Mouse (Mus musculus) limb, embryonic 15.5 days (tissue): Measurements from ENCODE around the gene Crtap. TPM values are rescaled to one million over a fixed set of nuclear protein-coding genes. Genes with fewer than 3 reads are reported as not detected.
"Not testable (repeated sequence)": the region's sequence is repeated elsewhere in the genome, so short reads cannot be mapped to it uniquely, and the experiment has no call there.

Experiments used
- ATAC-seq: fragments of 200-750 bp; cut with Nextera tagmentation; 2 replicates; pipeline ENCODE4 v1.8.0; 2017; ENCODE audit warnings: low read depth, moderate TSS enrichment; ENCODE audit not compliant: insufficient number of reproducible peaks, low FRiP score, low TSS enrichment
- H3K27ac ChIP-seq: fragments of 300-500 bp; sonication (generic); 2 replicates; pipeline ENCODE4 v1.5.1; 2015; ENCODE audit warnings: moderate library complexity, mild to moderate bottlenecking, inconsistent platforms
- H3K27me3 ChIP-seq: fragments of 300-500 bp; sonication (generic); 2 replicates; pipeline ENCODE4 v1.6.1; 2015; ENCODE audit warnings: inconsistent platforms
- H3K36me3 ChIP-seq: fragments of 300-500 bp; sonication (generic); 2 replicates; pipeline ENCODE4 v1.6.1; 2015; ENCODE audit warnings: inconsistent platforms
- H3K4me1 ChIP-seq: fragments of 300-500 bp; sonication (generic); 2 replicates; pipeline ENCODE4 v1.6.1; 2015; ENCODE audit warnings: inconsistent platforms
- H3K4me2 ChIP-seq: fragments of 300-500 bp; sonication (generic); 2 replicates; pipeline ENCODE4 v1.6.1; 2015; ENCODE audit warnings: mild to moderate bottlenecking, inconsistent platforms
- H3K4me3 ChIP-seq: fragments of 300-500 bp; sonication (generic); 2 replicates; pipeline ENCODE4 v1.5.1; 2015; ENCODE audit warnings: mild to moderate bottlenecking, inconsistent platforms
- H3K9ac ChIP-seq: fragments of 300-500 bp; sonication (generic); 2 replicates; pipeline ENCODE4 v1.6.1; 2015; ENCODE audit warnings: inconsistent platforms
- H3K9me3 ChIP-seq: fragments of 300-500 bp; sonication (generic); 2 replicates; pipeline ENCODE4 v1.6.1; 2016; ENCODE audit warnings: inconsistent platforms
- WGBS: fragments of 180-500 bp; shearing (Covaris S2); methylation state at CpG from one replicate; pipeline ENCODE4 v1.1.7; 2015; 5-methylcytosine and 5-hydroxymethylcytosine counted together
- polyA plus RNA-seq: library from polyadenylated mRNA; unstranded; fragments of >200 nt; fragmentation: Nextera tagmentation; extraction: Ambion mirVana; gene quantifications from 2 replicates; pipeline ENCODE4 v1.2.1, GENCODE M21; 2015

The Crtap gene
- polyA plus RNA-seq, 1 experiment from 2014 or later = 232 TPM

DNA sequence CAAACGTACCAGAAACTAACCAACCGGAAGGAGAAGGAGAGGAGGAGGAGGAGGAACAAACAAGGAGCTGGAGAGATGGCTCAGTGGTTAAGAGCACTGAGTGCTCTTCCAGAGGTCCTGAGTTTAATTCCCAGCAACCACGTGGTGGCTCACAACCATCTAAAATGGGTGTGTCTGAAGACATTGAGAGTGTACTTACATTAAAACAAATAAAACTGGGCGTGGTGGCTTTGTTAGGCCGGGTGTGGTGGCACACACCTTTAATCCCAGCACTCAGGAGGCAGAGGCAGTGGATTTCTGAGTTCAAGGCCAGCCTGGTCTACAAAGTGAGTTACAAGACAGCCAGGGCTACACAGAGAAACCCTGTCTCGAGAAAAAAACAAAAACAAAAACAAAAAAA is 3.7 kb upstream of the Crtap start:
- H3K36me3 ChIP-seq, H3K4me2 ChIP-seq, ATAC-seq, H3K9ac ChIP-seq, H3K4me1 ChIP-seq, H3K27me3 ChIP-seq, H3K4me3 ChIP-seq, H3K27ac ChIP-seq, H3K9me3 ChIP-seq: not testable (repeated sequence)
- WGBS = 61% methylated on average over 6 of the region's 6 CpGs

DNA sequence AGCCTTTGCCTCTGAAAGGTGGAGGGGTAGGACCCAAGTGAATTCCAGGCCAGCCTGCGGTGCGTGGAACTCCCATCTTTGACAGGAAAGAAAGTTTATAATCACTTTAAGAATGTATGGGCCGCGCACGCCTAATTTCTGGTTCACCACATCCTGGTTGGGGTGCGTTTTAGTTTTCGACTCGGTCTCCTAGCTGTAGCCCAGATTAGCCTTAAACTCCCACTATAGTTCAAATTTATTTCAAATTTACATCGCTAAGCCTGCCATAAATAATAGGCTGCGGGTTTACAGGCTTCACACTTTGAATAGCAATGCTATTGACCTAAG is 237 bp upstream of the Crtap start:
- H3K27me3 ChIP-seq = no peaks in the 10 kb centered on the region
- H3K4me3 ChIP-seq = peak overlapping the region; percentile 91
- H3K9me3 ChIP-seq = no peaks in the 10 kb centered on the region
- WGBS = 1% methylated on average over 10 of the region's 10 CpGs
- ATAC-seq = no peak
- H3K9ac ChIP-seq = peak overlapping the region; percentile 87
- peak overlapping the region; percentile 76 for H3K4me2 ChIP-seq
- peak overlapping the region; percentile 96 for H3K27ac ChIP-seq
- H3K4me1 ChIP-seq = peaks cover 24% of the 10 kb centered on the region
- H3K36me3 ChIP-seq = peaks cover 12% of the 10 kb centered on the region

DNA sequence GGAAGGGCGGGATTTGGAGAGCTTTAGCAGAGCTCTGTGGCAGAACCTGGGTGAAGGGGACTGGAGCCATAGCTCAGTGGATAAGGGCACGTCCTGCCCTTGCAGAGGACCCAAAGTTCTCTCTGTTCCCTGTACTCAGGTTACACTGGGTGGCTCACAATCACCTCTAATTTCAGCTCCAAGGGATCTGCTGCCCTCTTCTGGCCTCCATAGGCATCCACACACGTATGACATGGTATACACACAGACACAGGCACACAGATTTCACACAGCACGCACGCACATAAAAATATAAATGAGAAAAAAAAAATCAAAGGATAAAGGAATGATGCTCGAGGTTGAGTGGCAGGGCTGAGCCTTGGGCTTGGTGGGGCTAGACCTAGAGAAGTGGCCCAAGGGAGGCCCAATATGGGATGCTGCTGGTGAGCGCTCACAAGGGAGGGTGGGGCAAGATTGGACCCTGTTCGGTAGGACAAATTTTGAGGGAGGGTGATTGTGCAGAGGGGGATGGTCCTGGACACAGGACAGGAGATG is 1.0 kb downstream of the Crtap start:
- H3K27ac ChIP-seq = peak overlapping the region; percentile 96
- H3K4me2 ChIP-seq = peak overlapping the region; percentile 76
- peaks cover 25% of the 10 kb centered on the region for H3K36me3 ChIP-seq
- no peaks in the 10 kb centered on the region for H3K9me3 ChIP-seq
- H3K9ac ChIP-seq = no peak overlapping the region
- peaks cover 24% of the 10 kb centered on the region for H3K4me1 ChIP-seq
- WGBS = 69% methylated on average over 8 of the region's 8 CpGs
- no peaks in the 10 kb centered on the region for H3K27me3 ChIP-seq
- H3K4me3 ChIP-seq = peak overlapping the region; percentile 91
- no peak for ATAC-seq

DNA sequence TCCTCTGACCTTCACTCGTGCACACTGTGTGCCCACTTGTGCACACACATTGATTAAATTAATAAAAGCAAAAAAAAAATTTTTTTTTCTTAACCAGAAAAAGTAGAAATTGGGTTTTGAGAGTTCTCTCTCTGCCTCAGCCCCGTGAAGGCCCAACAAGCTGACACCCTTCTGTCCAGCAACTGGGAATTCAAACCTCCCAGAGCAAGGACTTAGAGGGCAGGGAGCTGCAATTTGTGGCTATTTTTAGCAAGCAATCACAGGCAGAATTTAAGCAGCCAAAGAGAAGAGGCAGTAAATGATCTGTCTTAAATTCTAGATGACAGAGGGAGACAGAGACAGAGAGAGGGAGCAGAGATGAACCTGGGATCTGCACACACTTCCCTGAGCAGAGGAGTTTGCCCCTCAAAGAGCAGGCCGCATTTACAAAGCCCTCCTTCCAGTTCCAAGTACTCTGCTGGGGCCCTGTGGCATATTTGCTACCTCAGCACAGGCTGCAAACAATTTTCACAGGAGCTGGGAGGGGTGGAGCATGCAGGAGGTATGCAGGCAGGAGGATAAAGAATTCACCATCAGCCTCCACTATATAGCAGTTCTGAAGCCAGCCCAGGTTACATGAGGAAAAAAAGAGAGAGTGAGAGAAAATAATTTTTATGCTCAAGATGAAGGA is 1.6 kb downstream of the Crtap start:
- H3K27ac ChIP-seq = peak overlapping the region; percentile 96
- 56% methylated on average over 3 of the region's 3 CpGs for WGBS
- H3K4me1 ChIP-seq = peaks cover 24% of the 10 kb centered on the region
- H3K4me2 ChIP-seq = peak overlapping the region; percentile 76
- H3K9ac ChIP-seq = no peak overlapping the region
- H3K36me3 ChIP-seq = peaks cover 31% of the 10 kb centered on the region
- H3K9me3 ChIP-seq = no peaks in the 10 kb centered on the region
- no peak for ATAC-seq
- H3K4me3 ChIP-seq = peak overlapping the region; percentile 91; the same call in 1 of the 2 replicates
- no peaks in the 10 kb centered on the region for H3K27me3 ChIP-seq

DNA sequence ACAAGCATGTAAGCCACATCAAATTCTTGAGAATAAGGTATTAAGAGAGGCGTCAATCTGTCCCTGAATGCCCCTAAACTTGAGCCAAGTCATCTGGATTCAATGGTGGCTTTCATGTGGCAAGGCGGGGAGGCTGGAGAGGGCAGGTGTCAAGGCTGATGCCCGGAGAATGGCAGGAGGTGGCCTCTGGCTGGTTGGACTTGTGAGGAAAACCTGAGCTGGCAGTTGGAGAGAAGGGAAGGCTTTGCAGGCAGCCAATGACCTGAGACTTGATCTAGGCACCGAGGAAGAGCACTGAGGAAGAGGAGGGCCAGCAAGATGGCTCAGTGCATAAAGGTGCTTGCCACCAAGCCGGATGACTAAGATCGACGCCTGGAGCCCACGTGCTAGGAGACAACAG is 2.2 kb downstream of the Crtap start:
- Histone ChIP-seq H3K4me3 (no peak overlapping the region), H3K9ac (no peak overlapping the region), H3K27me3 (no peaks in the 10 kb centered on the region), H3K9me3 (no peaks in the 10 kb centered on the region), H3K4me1 (peaks cover 24% of the 10 kb centered on the region), H3K36me3 (peaks cover 35% of the 10 kb centered on the region), H3K27ac (no peak overlapping the region), H3K4me2 (no peak overlapping the region)
- ATAC-seq = no peak
- WGBS = 81% methylated on average over 8 of the region's 8 CpGs

DNA sequence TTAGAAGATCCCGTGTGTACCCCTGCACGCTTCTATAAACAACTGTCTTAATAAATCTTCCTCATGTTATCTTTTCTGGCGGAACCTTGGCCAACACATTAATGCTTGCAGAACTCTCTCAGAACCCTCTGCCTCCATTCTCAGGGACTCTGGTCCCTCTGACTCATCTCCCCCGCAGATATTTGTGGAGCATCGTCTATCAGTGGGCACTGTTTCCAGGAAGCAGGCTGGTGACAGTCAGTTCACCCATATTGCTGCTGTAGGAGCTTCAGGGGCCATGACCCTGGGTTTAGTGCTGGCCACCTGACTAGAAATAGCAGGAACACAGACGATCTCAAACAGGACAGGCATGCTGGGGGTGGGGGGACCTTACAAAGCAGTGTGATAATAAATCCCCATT is 3.4 kb downstream of the Crtap start:
- H3K4me3 ChIP-seq = no peak overlapping the region
- 59% methylated on average over 6 of the region's 6 CpGs for WGBS
- no peaks in the 10 kb centered on the region for H3K9me3 ChIP-seq

DNA sequence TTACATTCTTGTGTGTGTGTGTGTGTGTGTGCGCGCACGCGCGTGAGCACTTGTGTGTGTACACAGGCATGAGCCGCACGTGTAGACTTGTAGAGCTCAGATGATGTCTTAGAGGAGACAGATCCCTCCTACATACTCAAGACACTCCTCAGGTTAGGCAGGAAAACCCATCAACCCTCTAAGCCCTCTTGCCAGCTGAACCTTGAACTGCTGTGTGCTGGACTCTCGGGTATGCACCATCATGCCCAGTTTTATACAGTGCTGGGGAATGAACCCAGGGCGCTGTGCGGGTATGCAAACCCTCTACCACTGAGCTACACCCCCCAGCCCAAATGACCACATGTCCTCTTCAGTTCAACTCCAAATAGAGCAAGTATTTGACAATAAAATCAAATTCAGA is 5.3 kb downstream of the Crtap start:
- H3K4me2 ChIP-seq = no peak overlapping the region
- H3K9me3 ChIP-seq = no peaks in the 10 kb centered on the region
- H3K27ac ChIP-seq = no peak overlapping the region
- H3K27me3 ChIP-seq = no peaks in the 10 kb centered on the region
- peaks cover 24% of the 10 kb centered on the region for H3K4me1 ChIP-seq
- ATAC-seq = no peak
- peaks cover 57% of the 10 kb centered on the region for H3K36me3 ChIP-seq
- no peak overlapping the region for H3K9ac ChIP-seq
- H3K4me3 ChIP-seq = no peak overlapping the region
- 97% methylated on average over 10 of the region's 10 CpGs for WGBS

More for the DNA sequence above, 3.4 kb downstream of the Crtap start:
- Histone ChIP-seq H3K9ac (no peak overlapping the region), H3K27me3 (no peaks in the 10 kb centered on the region), H3K4me2 (no peak overlapping the region), H3K4me1 (peaks cover 24% of the 10 kb centered on the region), H3K36me3 (peaks cover 47% of the 10 kb centered on the region), H3K27ac (no peak overlapping the region)
- ATAC-seq = no peak

DNA sequence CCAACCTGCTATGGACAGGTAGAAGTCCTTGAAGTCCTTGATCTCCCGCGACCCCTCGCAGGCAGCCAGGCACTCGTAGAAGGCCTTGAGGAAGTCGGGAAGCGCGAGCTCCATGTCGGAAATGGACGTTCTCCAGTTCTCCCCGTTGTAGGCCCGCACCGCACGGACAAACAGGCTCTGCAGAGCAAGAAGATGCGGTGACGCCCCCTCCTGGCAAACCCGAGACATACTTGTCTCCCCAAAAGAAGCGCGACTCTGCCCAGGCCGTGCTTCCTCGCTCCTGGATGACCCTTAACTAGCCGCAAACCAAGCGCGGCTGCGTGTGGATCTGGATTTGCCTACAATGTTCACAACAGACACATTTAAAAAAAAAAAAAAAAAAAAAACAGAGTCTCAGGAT is 5.8 kb downstream of the Crtap start:
- WGBS = 90% methylated on average over 24 of the region's 24 CpGs
- no peaks in the 10 kb centered on the region for H3K27me3 ChIP-seq
- no peak overlapping the region for H3K4me3 ChIP-seq
- peaks cover 22% of the 10 kb centered on the region for H3K4me1 ChIP-seq
- no peak overlapping the region for H3K9ac ChIP-seq
- no peak for ATAC-seq
- H3K4me2 ChIP-seq = no peak overlapping the region
- peaks cover 62% of the 10 kb centered on the region for H3K36me3 ChIP-seq
- no peak overlapping the region for H3K27ac ChIP-seq
- H3K9me3 ChIP-seq = no peaks in the 10 kb centered on the region

DNA sequence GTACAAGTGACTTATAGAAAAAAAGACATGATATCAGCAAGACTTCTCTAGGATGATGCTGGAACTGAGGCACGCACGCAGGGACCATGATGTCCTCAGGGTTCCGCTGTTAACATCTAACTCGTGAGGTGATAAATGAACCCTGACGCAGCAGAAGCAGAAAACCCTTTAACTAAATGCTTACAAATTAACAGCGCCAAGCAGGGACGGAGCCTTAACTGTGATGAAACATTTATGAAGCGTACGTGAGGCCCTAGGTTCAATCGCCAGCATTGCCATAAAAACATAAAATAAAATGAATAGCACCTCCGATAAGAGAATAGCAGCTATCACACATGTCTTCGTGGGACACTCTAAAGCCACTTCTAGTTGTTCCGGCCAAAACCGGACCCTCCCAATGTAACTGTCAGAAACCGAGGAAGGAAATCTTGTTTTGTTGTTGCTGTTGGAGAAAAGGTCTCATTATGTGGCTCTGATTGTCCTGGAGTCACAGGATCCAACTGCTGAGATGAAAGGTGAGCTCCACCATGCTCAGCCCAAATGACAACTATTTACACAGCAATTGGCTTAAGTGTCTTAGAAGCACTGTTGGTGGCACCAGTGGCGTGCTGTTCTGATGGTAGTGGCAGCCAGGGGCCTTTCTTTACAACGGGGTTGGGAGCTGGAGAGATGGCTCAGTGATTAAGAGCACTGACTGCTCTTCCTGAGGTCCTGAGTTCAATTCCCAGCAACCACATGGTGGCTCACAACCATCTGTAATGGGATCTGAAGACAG is 7.4 kb downstream of the Crtap start:
- no peak for ATAC-seq
- WGBS = 79% methylated on average over 17 of the region's 17 CpGs
- no peak overlapping the region for H3K4me3 ChIP-seq
- no peaks in the 10 kb centered on the region for H3K9me3 ChIP-seq
- peaks cover 8% of the 10 kb centered on the region for H3K4me1 ChIP-seq
- no peaks in the 10 kb centered on the region for H3K27me3 ChIP-seq
- peaks cover 75% of the 10 kb centered on the region for H3K36me3 ChIP-seq
- H3K9ac ChIP-seq = no peak overlapping the region
- H3K4me2 ChIP-seq = no peak overlapping the region
- H3K27ac ChIP-seq = no peak overlapping the region

DNA sequence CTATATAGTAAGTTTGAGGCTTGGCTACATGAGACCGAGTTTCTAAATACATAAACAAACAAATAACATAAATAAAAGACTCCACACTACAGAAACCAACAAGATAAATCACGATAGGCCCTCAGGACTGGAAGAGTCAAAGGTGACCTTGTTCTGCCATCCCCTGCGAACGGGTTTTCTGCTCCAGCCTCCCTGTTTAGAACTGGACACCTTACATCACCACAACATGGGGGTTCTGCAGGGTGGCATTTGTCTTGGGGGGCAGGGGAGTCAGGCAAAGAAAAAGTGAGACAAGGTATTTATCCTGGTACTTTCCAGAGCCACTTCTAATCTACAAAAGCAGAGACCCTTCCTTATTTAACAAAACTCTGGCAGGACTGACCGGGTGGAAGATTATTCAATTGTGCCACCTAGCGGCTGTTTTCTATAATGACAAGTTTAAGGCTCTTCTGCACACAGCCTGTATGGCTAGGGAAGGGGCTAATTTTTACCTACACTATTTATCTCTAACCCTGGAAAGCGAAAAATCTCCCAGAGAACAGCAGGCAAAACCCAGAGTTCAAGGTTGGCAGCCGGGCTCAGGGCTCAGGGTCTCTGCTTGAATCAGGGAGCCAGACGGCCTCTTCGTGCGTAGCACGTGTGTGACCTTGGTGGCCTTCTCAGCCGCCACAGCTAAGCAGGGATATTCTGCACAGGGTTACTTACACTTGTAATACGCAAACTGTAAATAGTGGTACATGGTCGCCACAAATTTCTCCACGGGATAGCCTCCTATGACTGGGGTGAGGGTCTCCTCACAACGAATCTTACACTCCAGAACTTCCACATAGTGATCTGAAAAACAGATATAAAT is 9.4 kb downstream of the Crtap start:
- WGBS = 68% methylated on average over 17 of the region's 17 CpGs
- Histone ChIP-seq H3K4me2 (no peak overlapping the region), H3K27me3 (no peaks in the 10 kb centered on the region), H3K4me1 (no peaks in the 10 kb centered on the region), H3K36me3 (peaks cover 87% of the 10 kb centered on the region), H3K4me3 (no peak overlapping the region), H3K9ac (no peak overlapping the region), H3K27ac (no peak overlapping the region), H3K9me3 (no peaks in the 10 kb centered on the region)
- ATAC-seq = no peak

DNA sequence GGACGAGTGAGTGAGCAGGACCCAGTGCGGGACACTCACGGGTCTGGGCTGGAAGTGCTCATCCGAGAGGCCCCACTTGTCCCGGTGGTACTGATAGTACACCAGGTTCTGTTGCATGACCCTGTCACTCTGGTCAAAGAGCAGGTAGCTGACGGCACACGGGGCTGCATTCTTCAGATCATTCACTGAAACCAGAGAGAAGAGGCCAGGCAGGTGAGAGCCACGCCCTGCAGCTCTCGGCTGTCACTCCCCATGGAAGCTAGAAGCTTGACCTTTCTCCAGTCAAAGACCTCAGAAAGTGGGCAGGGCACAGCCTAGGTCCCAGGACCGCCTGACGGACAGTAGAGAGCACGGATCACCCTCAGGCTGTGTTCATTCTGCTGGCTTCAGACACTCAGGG is 10.6 kb downstream of the Crtap start:
- H3K4me2 ChIP-seq = no peak overlapping the region
- ATAC-seq = no peak
- WGBS = 84% methylated on average over 12 of the region's 12 CpGs

DNA sequence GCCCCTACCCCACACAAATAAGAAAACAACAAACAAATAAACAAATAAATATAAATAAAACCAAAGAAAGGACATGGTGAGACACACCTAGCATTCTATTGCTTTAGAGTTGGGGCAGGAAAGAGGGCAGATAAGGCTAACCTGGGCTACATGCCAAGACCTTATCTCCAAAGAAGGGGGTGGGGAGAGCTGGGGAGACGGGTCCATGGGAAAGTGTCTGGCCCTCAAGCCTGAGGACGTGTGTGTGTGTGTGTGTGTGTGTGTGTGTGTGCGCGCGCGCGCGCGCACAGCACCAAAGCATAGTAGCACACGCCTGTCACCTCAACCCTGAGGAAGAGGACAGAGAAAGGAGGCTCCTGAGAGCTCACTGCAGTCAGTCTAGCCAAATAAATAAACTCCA is 13.3 kb downstream of the Crtap start:
- 93% methylated on average over 10 of the region's 10 CpGs for WGBS
- ATAC-seq = no peak
- H3K9me3 ChIP-seq = no peaks in the 10 kb centered on the region

More for the DNA sequence above, 10.6 kb downstream of the Crtap start:
- H3K4me1 ChIP-seq = no peaks in the 10 kb centered on the region
- no peaks in the 10 kb centered on the region for H3K9me3 ChIP-seq
- H3K36me3 ChIP-seq = peaks cover 83% of the 10 kb centered on the region
- H3K27ac ChIP-seq = no peak overlapping the region
- no peak overlapping the region for H3K9ac ChIP-seq
- H3K27me3 ChIP-seq = no peaks in the 10 kb centered on the region
- H3K4me3 ChIP-seq = no peak overlapping the region

More for the DNA sequence above, 13.3 kb downstream of the Crtap start:
- Histone ChIP-seq H3K27me3 (no peaks in the 10 kb centered on the region), H3K9ac (no peak overlapping the region), H3K27ac (no peak overlapping the region), H3K4me3 (no peak overlapping the region), H3K36me3 (peaks cover 66% of the 10 kb centered on the region), H3K4me1 (no peaks in the 10 kb centered on the region), H3K4me2 (no peak overlapping the region)
